Mouse (Mus musculus): Measurements from ENCODE around the gene Exoc2. TPM values are rescaled to one million over a fixed set of nuclear protein-coding genes. Genes with fewer than 3 reads are reported as not detected.

Gene Exoc2
- polyA plus RNA-seq, 1 experiment from 2014 or later: 30.9 TPM

DNA sequence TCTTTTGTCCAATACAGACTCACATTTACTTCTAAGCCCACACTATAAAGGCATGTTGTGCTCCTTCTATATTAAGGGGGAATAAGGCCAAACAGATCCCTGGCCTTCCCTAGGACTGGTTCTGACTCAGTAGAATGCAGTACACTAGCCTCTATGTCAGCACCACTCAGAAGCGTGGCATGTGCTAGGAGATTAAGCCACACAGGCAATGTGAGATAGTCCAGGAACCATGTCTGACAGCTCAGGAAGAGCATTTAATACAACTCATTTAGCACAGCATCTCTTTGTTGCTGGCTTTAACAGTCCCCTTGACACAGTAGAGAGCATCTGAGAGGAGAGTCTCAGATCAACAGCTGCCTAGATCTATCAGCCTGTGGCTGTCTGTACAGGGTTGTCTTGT, 100.4 kb downstream of the Exoc2 start:
- Histone ChIP-seq H3K4me2 (ENCODE audit: low read depth, severe bottlenecking) (no peak overlapping the region), H3K9me3 (ENCODE audit: control insufficient read depth, low read length) (no peaks in the 10 kb centered on the region), H3K27me3 (ENCODE audit: control insufficient read depth, insufficient read depth, low read length) (no peaks in the 10 kb centered on the region), H3K36me3 (ENCODE audit: control insufficient read depth, insufficient read depth, low read length) (0 out of 2 replicates have a peak, but pooled peaks cover 4% of the 10 kb centered on the region), H3K27ac (replicated peaks; ENCODE audit: low read depth, low read length) (no peak overlapping the region), H3K4me3 (ENCODE audit: low read depth, low read length) (no peak overlapping the region), H3K4me1 (ENCODE audit: control insufficient read depth, insufficient read depth, low read length) (no peaks in the 10 kb centered on the region), H3K9ac (ENCODE audit: low read length) (no peak overlapping the region)
- 73% methylated on average over 1 of the region's 1 CpGs for WGBS
- ATAC-seq (ENCODE audit: insufficient number of reproducible peaks, low FRiP score, low TSS enrichment, low read depth) (no peak), DNase-seq (ENCODE audit: low spot score) (no peak)

DNA sequence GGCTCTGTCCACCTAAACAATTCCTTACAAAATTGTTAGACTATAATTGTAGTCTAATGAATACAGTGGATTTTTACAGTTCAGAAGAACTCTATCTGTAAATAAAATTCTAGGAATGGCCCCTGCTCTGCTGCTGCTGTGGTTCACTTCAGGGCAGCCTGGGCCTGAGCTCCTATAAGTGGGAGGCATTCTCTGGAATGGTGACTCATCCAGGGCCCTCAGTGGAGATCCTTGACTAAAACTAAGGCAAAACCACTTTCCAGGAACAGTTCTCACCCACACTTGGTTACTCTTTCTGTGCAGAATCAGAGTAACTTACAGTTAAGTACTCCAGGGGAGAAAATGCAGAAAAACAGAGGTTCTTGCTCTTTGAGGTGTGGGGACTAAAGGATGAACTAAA, 108.4 kb downstream of the Exoc2 start:
- Histone ChIP-seq H3K4me1 (ENCODE audit: control insufficient read depth, insufficient read depth, low read length) (no peaks in the 10 kb centered on the region), H3K4me2 (ENCODE audit: low read depth, severe bottlenecking) (no peak overlapping the region), H3K36me3 (ENCODE audit: control insufficient read depth, insufficient read depth, low read length) (no peaks in the 10 kb centered on the region; the same call in 1 of the 2 replicates), H3K27ac (replicated peaks; ENCODE audit: low read depth, low read length) (no peak overlapping the region), H3K9ac (ENCODE audit: low read length) (no peak overlapping the region), H3K9me3 (ENCODE audit: control insufficient read depth, low read length) (no peaks in the 10 kb centered on the region), H3K4me3 (ENCODE audit: low read depth, low read length) (no peak overlapping the region), H3K27me3 (ENCODE audit: control insufficient read depth, insufficient read depth, low read length) (no peaks in the 10 kb centered on the region)
- ATAC-seq (ENCODE audit: insufficient number of reproducible peaks, low FRiP score, low TSS enrichment, low read depth): no peak
- no peak for DNase-seq (ENCODE audit: low spot score)

DNA sequence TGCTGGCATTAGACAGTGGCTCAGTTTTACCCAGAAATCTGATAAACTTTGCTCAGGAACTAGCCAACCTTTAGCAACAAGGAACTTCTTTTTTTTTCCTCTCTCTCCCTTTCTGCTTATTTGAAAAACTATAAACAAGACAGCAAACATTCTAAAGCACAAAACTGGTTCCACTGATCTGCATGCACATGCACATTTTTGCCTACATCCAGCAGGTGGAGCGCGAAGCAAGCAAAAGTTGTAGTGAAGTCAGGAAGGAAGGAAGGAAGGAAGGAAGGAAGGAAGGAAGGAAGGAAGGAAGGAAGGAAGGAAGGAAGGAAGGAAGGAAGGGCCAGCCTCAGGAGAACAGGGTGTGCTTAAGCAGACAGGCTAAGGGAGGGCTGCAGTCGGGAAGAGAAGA, 109.9 kb downstream of the Exoc2 start:
- Histone ChIP-seq H3K4me3 (ENCODE audit: low read depth, low read length) (no peak overlapping the region), H3K4me2 (ENCODE audit: low read depth, severe bottlenecking) (no peak overlapping the region), H3K9me3 (ENCODE audit: control insufficient read depth, low read length) (no peaks in the 10 kb centered on the region), H3K4me1 (ENCODE audit: control insufficient read depth, insufficient read depth, low read length) (no peaks in the 10 kb centered on the region), H3K27me3 (ENCODE audit: control insufficient read depth, insufficient read depth, low read length) (no peaks in the 10 kb centered on the region), H3K27ac (replicated peaks; ENCODE audit: low read depth, low read length) (no peak overlapping the region), H3K9ac (ENCODE audit: low read length) (no peak overlapping the region), H3K36me3 (ENCODE audit: control insufficient read depth, insufficient read depth, low read length) (no peaks in the 10 kb centered on the region; the same call in 1 of the 2 replicates)
- 94% methylated on average over 3 of the region's 3 CpGs for WGBS
- ATAC-seq (ENCODE audit: insufficient number of reproducible peaks, low FRiP score, low TSS enrichment, low read depth) (no peak), DNase-seq (ENCODE audit: low spot score) (no peak)

DNA sequence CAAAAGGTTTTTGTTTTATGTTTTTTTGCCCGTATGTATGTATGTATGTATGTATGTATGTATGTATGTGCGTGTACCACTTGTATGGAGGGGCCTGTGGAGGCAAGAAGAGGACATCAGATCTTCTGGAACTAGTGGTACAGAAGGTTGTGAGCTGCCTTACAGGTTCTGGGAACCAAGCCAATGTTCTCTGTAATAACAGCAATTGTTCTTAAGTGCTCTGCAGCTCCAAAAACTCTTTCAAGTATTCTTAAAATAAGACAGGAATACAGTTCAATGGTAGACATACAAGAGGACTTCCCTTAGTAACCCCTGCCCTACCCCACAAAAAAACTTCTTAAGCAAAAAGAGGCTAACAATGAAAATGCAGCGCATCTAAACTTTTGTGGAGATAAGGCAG, 115.5 kb downstream of the Exoc2 start:
- Histone ChIP-seq H3K4me3 (ENCODE audit: low read depth, low read length) (no peak overlapping the region), H3K9me3 (ENCODE audit: control insufficient read depth, low read length) (no peaks in the 10 kb centered on the region), H3K27ac (replicated peaks; ENCODE audit: low read depth, low read length) (no peak overlapping the region), H3K36me3 (ENCODE audit: control insufficient read depth, insufficient read depth, low read length) (no peaks in the 10 kb centered on the region), H3K4me1 (ENCODE audit: control insufficient read depth, insufficient read depth, low read length) (no peaks in the 10 kb centered on the region), H3K4me2 (ENCODE audit: low read depth, severe bottlenecking) (no peak overlapping the region), H3K9ac (ENCODE audit: low read length) (no peak overlapping the region), H3K27me3 (ENCODE audit: control insufficient read depth, insufficient read depth, low read length) (no peaks in the 10 kb centered on the region)
- ATAC-seq (ENCODE audit: insufficient number of reproducible peaks, low FRiP score, low TSS enrichment, low read depth) (no peak), DNase-seq (ENCODE audit: low spot score) (no peak)
- 94% methylated on average over 3 of the region's 3 CpGs for WGBS

DNA sequence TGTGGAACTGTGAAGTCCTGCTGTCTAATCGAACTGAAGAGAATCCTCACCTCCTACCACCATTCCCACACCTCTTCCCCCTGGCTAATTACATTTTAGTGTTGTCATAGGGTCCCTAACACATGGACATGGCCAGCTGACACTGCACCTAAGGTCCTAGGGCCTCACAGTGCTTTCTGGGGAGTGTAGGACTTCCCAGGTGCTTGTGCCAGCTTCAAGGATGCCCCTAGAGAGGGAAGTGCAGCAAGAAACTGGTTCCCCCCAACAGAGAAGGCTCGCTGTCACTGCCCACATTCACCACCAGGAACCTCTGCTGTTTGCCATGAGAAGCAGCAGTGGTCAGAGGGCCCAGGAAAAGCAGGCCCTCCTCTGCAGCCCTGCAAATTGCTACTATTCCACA, 123.2 kb downstream of the Exoc2 start:
- H3K9ac ChIP-seq (ENCODE audit: low read length): no peak overlapping the region
- no peaks in the 10 kb centered on the region for H3K27me3 ChIP-seq (ENCODE audit: control insufficient read depth, insufficient read depth, low read length)
- 59% methylated on average over 2 of the region's 2 CpGs for WGBS
- no peaks in the 10 kb centered on the region for H3K36me3 ChIP-seq (ENCODE audit: control insufficient read depth, insufficient read depth, low read length)
- H3K4me2 ChIP-seq (ENCODE audit: low read depth, severe bottlenecking): no peak overlapping the region
- no peak overlapping the region for H3K27ac ChIP-seq (replicated peaks; ENCODE audit: low read depth, low read length)
- DNase-seq (ENCODE audit: low spot score) (no peak), ATAC-seq (ENCODE audit: insufficient number of reproducible peaks, low FRiP score, low TSS enrichment, low read depth) (no peak)
- H3K9me3 ChIP-seq (ENCODE audit: control insufficient read depth, low read length): no peaks in the 10 kb centered on the region
- H3K4me3 ChIP-seq (ENCODE audit: low read depth, low read length): no peak overlapping the region
- no peaks in the 10 kb centered on the region for H3K4me1 ChIP-seq (ENCODE audit: control insufficient read depth, insufficient read depth, low read length)

GRCm38 (mm10) chr13:30848001-30848400, 125.9 kb downstream of the Exoc2 start:
- Histone ChIP-seq H3K27me3 (ENCODE audit: control insufficient read depth, insufficient read depth, low read length) (no peaks in the 10 kb centered on the region), H3K36me3 (ENCODE audit: control insufficient read depth, insufficient read depth, low read length) (no peaks in the 10 kb centered on the region), H3K9me3 (ENCODE audit: control insufficient read depth, low read length) (no peaks in the 10 kb centered on the region), H3K27ac (replicated peaks; ENCODE audit: low read depth, low read length) (no peak overlapping the region), H3K9ac (ENCODE audit: low read length) (no peak overlapping the region), H3K4me3 (ENCODE audit: low read depth, low read length) (no peak overlapping the region), H3K4me1 (ENCODE audit: control insufficient read depth, insufficient read depth, low read length) (no peaks in the 10 kb centered on the region), H3K4me2 (ENCODE audit: low read depth, severe bottlenecking) (no peak overlapping the region)
- ATAC-seq (ENCODE audit: insufficient number of reproducible peaks, low FRiP score, low TSS enrichment, low read depth) (no peak), DNase-seq (ENCODE audit: low spot score) (no peak)
- 69% methylated on average over 1 of the region's 1 CpGs for WGBS

- Histone ChIP-seq H3K4me3 (ENCODE audit: low read depth, low read length) (no peak overlapping the region), H3K36me3 (ENCODE audit: control insufficient read depth, insufficient read depth, low read length) (no peaks in the 10 kb centered on the region), H3K27ac (replicated peaks; ENCODE audit: low read depth, low read length) (no peak overlapping the region), H3K9me3 (ENCODE audit: control insufficient read depth, low read length) (no peaks in the 10 kb centered on the region), H3K27me3 (ENCODE audit: control insufficient read depth, insufficient read depth, low read length) (no peaks in the 10 kb centered on the region), H3K9ac (ENCODE audit: low read length) (no peak overlapping the region), H3K4me2 (ENCODE audit: low read depth, severe bottlenecking) (no peak overlapping the region), H3K4me1 (ENCODE audit: control insufficient read depth, insufficient read depth, low read length) (no peaks in the 10 kb centered on the region)
- no peak for DNase-seq (ENCODE audit: low spot score)
- WGBS: 93% methylated on average over 4 of the region's 4 CpGs
- no peak for ATAC-seq (ENCODE audit: insufficient number of reproducible peaks, low FRiP score, low TSS enrichment, low read depth)
These were observed 127.4 kb downstream of the Exoc2 start for GRCm38 (mm10) chr13:30846506-30846905.

DNA sequence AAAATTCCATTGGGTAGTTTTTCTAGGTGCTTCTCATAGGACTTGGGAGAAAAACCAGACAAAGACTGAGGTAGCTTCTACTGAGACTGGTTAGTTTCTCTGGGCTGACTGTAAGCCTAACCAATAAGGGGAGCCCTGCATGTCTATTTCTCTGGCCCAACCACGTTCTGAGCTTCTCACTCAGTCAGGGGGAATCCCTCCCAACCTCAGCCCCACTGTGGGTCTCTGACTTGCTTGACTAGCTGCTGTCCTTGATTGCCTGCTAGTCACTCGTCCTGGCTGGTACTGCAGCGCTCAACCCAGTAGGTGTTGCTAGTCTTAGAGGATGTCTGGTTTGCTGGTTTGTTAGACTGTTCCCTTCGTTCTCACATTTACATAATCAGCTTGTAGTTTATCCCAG, 130.8 kb downstream of the Exoc2 start:
- H3K4me1 ChIP-seq (ENCODE audit: control insufficient read depth, insufficient read depth, low read length): no peaks in the 10 kb centered on the region
- H3K9ac ChIP-seq (ENCODE audit: low read length): no peak overlapping the region
- no peak overlapping the region for H3K4me3 ChIP-seq (ENCODE audit: low read depth, low read length)
- no peak for ATAC-seq (ENCODE audit: insufficient number of reproducible peaks, low FRiP score, low TSS enrichment, low read depth)
- H3K27me3 ChIP-seq (ENCODE audit: control insufficient read depth, insufficient read depth, low read length): no peaks in the 10 kb centered on the region
- no peak for DNase-seq (ENCODE audit: low spot score)
- WGBS: 92% methylated on average over 4 of the region's 4 CpGs
- no peak overlapping the region for H3K27ac ChIP-seq (replicated peaks; ENCODE audit: low read depth, low read length)
- H3K36me3 ChIP-seq (ENCODE audit: control insufficient read depth, insufficient read depth, low read length): no peaks in the 10 kb centered on the region
- H3K9me3 ChIP-seq (ENCODE audit: control insufficient read depth, low read length): no peaks in the 10 kb centered on the region
- no peak overlapping the region for H3K4me2 ChIP-seq (ENCODE audit: low read depth, severe bottlenecking)

GRCm38 (mm10) chr13:30841843-30842242, 132.1 kb downstream of the Exoc2 start:
- Histone ChIP-seq H3K4me1 (ENCODE audit: control insufficient read depth, insufficient read depth, low read length) (no peaks in the 10 kb centered on the region), H3K27ac (replicated peaks; ENCODE audit: low read depth, low read length) (no peak overlapping the region), H3K27me3 (ENCODE audit: control insufficient read depth, insufficient read depth, low read length) (no peaks in the 10 kb centered on the region), H3K4me2 (ENCODE audit: low read depth, severe bottlenecking) (no peak overlapping the region), H3K9me3 (ENCODE audit: control insufficient read depth, low read length) (no peaks in the 10 kb centered on the region), H3K4me3 (ENCODE audit: low read depth, low read length) (no peak overlapping the region), H3K9ac (ENCODE audit: low read length) (no peak overlapping the region), H3K36me3 (ENCODE audit: control insufficient read depth, insufficient read depth, low read length) (no peaks in the 10 kb centered on the region)
- WGBS: 67% methylated on average over 2 of the region's 2 CpGs
- DNase-seq (ENCODE audit: low spot score) (no peak), ATAC-seq (ENCODE audit: insufficient number of reproducible peaks, low FRiP score, low TSS enrichment, low read depth) (no peak)

Data from limb, embryonic 11.5 days (tissue).